Mouse (Mus musculus): ENCODE results near the gene Adamts6.
A peak's percentile ranks its signal among the peaks of the same experiment; 100 is the strongest.

Adamts6 gene

DNA sequence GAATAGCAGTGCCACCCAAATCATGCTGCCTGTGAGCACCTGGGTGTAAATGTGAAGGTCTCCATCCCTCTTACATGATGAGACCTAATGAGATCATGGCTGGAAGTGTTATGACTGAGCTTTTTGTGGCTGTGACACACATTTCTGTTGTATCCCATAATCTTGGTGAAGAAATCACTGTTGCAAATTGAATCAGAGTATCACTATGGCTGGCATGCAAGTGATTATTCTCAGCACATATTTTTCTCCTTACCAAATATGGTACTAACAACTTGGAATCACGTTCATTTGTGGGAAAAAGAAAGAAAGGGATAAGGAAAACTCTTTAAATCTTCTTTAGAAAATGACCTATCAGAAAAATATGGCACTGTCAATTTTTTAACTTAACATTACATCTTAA, 180.4 kb downstream of the Adamts6 start:
- DNase-seq = no peak

DNA sequence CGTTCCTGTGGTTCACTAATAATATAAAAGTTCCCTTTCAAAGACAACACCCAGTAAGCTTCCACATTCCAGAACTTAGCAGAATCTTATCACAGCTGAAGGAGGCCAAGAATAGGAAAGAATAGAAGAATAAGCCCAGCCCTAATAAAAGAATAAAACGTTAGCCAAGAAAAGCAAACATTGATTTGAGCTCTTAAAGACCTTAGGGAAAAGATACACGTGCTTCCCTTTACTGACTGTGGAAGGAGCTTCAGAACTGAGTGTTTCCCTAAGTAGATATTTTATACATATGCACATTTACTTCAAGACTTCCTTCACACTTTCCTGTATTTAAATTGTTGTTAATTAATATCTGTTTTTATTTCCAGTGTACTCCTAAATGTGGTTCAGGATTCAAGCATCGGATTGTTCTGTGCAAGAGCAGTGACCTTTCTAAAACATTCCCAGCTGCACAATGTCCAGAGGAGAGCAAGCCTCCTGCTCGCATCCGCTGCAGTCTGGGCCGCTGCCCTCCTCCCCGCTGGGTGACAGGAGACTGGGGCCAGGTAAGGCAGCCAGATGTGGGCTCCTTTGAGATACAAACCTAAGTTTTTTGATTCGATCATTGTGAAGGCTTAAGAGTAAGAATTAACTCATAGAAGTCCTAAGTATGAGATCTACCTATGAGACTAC, 188.8 kb downstream of the Adamts6 start:
- no peak for DNase-seq

DNA sequence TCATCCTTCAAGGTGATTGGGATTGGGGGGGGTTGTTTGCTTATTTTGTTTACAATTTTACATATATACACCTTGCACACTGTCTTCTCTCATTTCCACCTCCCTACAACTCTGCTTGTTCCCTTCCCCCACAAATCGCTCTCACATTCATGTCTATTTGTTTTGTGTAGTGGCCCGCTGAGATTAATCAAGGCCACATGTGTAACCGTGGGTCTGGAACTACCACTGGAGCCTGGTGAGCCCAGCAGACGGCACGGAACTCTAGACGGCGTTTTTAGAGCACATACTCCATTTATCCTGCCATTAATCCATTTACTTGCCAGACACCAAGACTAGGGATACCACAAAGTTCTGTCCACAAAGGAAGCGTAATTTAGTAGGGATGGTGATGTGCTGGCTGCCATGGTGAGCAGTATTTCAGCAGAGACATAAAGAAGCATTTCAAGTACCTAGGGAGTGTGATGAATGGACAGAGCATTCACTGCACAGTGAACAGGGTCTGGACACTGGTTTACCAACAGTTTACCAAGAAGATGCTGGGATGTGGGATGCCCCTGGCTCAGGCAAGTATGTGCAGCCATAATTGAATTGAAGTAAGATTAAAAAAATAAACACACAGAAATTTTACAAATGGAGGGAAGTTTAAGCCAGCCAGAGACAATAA, 194.9 kb downstream of the Adamts6 start:
- DNase-seq = no peak

DNA sequence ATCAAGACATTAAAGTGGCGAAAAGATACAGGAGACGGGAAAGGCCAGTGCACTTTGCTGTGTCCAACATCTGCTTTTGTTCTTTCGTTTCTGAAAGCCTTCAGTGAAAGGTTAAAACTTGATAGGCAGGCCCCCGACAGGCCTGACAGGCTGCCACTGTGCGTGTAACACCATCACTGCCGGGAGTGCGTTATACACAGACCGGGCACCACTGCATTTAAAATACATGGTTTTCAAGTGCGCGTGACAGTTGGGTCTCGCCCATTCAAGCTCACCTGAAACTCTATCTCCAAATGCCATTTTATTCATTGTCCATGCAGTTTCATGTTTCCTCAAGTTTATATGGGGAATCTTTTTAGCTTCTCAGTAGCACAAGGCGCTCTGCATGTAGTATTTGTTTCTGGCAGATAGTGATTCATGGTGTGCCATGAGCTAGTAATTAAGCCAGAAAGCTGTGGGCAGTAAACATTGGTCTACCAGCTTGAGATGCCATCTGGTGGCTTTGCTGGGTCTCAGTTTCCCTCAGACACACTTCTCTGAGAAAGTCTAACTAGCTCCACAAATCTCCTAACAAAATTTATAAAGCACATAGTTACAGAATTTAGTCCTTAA, 195.6 kb downstream of the Adamts6 start:
- DNase-seq = no peak

DNA sequence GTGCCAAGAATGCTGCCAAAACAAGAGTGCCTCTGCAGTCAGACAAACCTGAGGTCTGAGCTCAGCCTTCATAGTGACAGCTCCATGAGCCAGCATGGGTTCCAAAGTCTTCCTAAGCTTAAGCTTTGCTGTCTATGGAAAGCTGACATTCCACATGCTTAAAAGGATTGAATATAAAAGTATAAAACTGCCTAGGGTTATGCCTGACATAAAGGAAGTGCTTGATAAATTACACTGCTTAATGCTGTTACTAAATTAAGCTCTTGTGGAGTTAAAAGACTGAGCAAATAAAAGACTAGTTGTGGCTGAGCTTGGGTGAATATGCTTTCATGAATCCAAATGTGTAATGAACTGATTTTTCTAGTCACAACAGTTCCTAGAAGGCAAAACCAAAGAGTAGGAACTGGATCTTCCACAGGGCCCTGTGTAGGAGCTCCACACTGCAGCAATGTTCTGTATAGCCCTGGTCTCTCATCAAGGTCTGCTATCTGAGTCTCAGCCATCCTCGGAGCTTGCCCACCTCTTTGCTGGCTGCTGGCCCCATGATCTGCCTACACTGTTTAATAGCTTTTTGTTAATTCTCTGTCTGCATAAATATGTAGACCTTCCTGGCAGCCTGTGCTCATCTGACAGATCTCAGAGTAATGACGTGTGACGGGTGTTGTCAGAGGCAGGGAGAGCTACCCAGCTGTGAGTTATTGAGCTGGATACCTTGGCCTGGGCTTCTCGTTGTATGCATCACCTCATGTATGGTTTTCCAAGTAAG, 203.6 kb downstream of the Adamts6 start:
- no peak for DNase-seq

DNA sequence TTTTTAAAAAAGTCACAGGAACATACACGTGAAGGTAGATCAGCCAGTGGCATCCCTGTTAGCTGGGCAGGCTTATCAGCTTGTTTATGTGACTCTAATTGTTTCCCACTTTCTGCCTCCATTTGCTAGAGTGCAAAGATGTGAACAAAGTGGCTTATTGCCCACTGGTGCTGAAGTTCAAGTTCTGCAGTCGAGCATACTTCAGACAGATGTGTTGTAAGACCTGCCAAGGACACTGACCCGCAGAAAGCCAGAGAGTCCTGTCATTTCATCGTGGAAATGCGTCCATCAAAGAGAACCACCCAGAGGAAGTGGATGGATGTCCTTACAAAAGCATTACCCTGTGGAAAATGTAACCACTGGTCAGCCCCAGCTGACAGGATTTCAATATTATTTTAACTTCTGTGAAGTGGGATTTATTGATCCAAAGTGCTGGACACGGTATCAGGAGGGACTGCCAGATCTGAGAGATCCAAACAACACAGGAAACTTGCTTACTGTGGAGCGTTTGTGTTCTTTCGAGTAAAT, 205.9 kb downstream of the Adamts6 start:
- no peak for DNase-seq

DNA sequence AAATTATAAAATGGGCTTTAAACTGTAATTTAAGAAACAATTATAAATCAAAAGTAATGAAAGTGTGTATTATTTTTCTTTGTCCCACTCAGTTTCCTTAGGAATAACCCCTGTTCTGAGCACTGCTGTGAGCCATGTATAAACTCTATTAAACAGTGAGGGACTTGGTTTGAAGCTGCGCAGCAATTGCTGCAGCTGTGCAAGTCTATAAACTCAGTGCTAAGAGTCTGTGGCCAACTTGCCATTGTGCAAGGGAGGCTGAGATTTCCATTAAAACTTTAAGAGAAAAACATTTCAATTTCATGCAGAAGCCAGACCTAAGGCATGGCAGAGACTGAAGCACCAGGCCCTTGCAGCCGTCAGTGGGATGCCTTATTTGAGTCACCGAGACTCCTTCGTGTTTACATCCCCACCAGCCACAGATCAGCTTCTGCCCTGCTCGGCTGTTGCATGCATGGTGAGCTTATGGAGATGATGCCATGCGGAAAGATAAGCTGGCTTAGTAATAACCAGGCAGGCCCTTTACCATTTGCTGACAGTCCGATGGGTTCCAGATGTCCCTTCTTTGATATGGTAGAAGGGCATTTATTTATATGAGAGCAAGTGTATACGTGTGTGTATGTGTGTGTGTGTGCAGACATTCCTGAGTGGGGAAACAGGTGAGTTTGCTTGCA, 206.7 kb downstream of the Adamts6 start:
- DNase-seq = no peak

DNA sequence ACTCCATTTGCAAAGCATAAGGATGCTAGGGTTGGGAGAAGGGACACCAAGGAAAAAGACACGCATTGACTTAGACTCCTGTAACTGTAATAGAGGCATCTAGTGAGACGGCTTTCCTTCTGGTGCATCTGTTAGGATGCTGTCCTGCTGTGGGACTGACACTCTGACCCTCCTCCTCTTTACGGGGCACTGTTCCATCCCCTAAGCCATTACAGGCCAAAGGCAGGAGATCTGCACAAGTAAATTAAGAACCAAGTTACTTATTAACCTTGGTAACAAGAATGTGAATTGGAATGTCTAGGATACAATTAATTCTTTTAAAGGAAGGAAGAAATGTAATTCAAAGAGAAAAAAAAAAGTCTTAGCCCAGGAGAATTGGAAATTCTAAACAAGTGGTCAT, 210.0 kb downstream of the Adamts6 start:
- peak; percentile 23 for DNase-seq

DNA sequence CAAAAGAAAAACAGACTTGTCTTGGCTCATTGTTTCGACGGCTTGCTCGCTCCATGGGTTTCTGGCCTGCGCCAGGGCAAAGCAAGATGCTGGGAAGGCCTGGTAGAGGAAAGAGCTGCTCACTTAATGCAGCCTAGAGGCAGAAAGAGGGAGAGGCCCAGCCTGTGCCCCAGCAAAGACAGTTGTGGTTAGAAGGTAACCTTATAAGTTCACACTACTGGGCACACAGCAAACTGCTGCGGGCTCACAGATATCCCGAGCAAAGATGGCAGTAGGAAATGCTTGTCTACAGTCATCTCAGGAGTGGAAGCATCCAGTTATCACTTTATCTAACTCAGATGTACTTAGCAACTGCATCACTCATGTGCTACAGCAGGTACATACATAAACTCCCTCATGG, 211.0 kb downstream of the Adamts6 start:
- DNase-seq = no peak

DNA sequence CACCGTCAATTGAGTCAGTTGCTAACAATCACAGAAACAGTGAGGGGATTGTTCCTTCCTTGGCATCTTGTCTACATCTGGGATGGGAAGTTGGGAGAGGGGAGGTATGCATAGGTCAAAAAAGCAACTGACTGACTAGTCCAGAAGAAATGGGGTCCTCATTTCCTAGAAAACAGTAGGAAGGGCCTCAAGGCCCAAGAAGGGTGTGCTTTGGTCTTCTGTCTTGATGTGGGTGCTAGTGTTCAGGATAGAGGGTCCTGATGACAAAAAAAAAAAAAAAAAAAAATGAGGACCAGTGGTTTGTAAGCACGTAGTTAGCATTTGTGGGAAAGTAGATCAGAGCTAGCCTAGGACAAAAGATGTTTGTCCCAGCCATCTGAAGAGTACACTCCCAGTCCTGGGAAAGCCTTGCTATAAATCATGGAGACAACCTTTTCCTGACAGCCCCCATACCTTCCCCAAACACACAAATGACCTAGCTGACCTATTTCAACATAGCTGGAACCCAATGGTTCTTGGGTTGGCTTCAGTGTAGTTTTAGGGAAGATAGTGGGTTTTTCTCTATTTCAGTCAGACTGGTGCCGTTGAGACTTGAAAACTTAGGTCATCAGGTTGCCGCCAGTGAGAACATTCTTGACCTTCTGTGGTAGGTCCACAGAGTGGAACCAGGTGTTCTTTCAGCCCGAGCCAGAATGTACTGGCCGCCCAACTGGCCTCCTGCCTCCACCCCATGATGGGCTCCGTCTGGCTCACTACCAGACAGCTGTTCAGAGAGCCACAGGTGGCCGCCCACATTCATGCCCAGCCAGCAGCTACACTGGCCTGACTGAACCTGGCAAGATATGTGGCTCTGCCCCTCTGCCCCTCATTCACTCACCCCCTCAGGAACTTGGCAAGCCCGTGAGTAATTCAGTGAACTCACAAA, 211.7 kb downstream of the Adamts6 start:
- peak; percentile 62 for DNase-seq

DNA sequence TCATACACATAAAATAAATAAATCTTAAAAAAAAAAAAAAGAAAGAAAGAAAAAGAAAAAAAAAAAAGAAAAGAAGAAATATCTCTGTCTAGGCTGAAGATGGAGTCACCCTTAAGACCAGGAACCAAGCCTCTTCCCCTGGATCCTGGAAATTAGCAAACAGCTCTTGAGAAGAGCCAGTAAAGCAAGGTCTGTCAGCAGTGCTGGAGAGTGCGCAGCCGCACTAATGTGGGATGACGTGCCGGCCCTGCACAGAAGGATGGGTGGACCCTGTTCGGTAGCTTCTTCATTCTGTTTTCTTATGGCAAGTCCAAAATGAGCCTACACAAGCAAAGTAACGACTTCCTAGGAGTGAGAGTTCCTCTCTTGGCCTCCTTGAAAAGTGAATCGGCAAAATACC, 214.8 kb downstream of the Adamts6 start:
- no peak for DNase-seq

DNA sequence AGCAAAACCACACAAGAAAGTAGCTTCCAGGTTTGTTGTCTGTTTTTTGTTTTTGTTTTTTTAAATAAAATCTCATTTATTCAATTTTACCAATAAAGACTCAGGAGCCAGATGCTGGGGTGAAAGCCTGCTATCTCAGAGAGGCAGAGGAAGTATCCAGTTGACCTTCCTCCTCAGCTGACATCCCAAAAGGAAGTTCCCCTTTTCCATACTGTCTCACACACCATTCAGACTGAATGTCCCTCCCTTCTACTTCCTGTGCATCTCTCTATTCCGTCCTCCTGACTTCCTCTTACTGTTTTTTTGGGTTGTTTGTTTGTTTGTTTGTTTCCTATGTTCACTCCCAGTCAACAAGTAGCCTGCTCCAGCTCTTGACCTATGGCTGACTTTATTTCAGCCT, 216.4 kb downstream of the Adamts6 start:
- DNase-seq = no peak

DNA sequence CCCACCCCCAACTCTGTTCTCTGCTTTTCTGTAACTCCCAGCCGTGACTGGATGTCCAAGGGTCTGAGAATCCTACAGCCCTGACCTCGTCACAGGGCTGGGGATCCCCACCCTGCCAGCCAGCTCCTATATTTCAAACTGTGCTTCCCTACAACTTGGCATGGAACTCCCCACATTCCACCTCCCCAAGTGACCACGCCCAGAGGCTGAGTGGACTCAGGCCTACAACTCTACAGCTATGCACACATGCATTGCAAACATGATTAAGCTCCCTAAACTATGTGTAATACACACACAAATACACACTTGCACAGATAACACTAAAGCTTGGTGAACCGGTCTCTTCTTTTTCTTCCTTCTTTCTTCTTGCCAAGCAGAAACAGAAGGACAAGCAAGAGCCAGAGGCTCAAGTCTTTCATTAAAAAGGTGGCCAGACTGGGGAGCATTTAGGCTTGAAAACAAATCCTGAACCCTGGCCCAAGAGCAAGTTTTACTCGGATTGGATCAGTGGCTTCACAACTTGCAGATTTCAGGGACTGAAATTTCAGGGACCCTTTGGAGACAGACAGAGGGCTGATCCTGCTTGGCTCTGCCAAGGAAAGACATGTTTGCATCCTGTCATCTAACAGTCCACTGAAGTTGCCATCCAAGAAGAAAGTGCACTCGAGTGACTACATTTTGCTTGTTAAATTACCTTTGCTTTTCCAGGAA, 218.7 kb downstream of the Adamts6 start:
- DNase-seq = no peak

DNA sequence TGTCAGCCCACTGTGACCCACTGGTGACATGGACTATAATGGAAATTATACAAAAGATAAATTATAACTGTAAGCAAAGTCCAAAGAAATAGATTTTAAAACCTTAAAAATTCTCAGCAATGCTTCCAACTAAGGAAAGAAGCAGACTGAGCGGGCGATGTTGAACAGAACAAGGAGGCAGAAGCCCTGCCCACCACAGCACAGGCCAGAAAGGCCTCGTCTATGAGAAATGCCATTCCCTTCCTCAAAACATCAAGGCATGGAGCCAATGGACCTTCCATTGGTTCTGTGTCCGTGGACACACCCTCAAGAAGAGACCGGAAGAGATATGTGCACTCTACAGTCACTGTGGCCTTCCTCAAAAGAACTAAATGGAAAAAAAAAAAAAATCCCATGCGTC, 220.0 kb downstream of the Adamts6 start:
- DNase-seq = no peak

DNA sequence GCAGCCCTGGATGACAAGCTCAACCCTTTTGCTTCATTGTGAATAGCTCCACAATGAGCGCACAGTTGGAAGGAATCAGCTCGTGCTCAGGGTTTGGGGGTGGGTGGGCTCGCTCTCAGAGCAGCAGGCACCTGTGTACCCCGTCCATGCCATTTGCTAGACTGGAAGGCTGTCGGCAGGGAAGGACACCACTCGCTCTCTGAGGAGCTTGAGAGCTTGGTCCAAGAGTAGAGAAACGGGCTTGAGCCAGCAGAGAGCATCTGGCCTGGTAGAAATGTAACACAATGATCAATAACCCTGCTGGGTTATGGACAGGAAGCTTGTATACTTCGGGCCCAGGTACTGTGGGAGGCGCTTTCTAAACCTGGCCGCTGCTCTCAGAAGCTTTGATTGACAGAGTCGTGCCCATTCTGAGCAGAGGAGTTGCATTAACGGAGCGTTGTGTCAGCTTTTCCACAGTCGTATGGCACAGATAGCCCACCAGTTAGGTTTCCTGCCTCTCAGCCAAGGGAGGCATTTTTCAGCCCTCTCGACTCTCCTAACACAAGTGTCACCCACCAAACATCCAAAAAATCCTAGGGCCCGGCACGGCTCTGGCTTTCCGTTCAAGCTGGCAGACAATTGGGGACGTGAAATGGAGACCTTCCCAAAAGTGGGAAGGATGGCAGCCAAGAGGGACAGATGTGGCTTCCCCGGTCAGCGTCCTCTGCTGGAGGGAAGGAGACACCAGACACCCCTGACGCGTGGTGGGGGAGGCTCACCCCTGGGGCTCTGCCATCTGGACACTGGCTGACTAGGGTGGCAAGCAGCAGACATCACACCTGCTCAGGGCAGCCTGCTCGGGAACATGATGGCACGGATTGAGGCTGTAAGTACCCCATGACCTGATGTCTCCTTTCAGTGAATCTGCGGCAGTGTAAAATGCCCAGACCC, 222.2 kb downstream of the Adamts6 start:
- DNase-seq = no peak

DNA sequence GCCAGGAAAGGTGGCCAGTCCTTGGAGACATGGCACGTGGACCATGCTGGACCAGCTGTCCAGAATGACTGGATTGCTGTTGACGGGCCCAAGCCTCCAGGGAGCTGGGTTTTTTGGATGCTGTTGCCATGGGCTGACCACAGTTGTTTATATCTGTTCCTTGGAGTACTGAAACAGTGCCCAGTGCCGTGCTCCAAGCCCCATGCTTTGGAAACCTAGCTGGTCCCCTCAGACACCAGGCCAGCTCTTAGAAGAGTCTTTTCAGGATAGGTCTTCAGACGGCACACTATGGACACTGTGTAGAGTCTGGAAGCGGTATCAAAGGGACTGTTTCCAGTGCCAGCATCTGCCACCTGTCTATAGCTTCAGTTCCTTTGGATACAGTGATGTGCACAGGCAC, 223.1 kb downstream of the Adamts6 start:
- DNase-seq = no peak

DNA sequence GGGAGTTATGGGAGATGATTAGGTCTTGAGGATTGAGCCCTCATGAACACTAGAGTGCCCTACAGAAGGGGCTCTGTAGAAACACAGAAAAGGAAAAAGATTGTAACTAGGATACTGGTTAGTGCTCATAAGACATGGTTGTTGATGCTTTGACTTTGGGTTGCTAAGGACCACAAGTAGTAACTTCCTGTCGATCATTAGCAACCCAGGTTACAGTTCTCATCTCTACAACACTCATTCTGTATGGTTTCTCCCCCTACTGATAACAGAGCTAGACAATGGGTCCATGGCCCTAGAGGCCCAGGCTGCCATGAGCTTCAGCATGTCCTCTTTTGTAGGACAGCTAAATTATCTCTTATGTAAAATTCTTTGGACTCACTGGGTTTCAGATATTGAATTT, 227.4 kb downstream of the Adamts6 start:
- DNase-seq = no peak

DNA sequence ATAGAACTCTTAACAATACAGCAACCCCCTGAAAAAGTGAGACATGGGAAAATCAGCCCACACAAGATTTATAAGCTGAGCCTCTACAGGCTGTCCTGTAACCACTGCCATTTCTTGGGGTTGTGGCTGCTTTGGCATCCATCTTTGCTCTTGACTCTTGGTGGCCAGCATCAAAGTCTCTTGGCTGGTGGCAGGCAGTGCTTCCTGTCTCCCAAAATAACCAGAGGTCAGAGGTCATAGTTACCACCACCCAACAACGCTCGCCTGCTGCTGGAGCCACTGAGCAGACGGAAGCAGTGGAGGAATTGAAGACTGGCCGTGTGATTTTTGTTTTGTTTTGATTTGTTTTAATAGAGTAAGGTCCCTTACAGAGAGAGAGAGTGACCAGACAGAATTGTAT, 228.5 kb downstream of the Adamts6 start:
- no peak for DNase-seq

DNA sequence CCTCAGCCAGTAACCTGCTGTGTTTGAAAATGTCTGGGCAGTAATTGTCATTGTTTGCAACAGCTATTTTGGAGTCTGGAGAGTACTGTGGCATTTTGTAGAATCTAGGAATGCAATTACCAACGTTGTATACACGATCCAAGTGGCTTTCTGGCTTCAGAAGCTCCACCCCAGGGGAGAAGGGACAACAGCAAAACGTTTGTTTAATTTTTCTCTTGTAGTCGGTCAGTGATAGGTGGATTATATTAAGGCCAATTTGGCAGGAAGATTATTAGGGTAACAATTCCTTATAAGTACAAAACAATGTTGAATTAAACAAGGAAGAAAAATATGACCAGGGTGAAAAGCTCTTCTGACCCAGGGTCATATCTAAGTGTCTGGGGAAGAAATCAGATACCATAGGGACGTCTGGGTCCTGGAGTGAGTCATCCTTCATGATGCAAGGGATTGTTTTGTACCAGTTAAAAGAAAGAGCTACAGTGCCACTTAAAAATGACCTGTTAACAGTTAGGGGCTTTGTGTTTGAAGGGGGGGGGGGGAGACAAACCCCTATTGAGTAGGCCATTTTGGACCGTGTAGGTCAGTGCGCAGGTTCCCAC, 229.2 kb downstream of the Adamts6 start:
- DNase-seq = no peak

Data from kidney, adult 11 months (tissue).